Mouse (Mus musculus): ENCODE measurements around the gene Crebrf.

The Crebrf gene

DNA sequence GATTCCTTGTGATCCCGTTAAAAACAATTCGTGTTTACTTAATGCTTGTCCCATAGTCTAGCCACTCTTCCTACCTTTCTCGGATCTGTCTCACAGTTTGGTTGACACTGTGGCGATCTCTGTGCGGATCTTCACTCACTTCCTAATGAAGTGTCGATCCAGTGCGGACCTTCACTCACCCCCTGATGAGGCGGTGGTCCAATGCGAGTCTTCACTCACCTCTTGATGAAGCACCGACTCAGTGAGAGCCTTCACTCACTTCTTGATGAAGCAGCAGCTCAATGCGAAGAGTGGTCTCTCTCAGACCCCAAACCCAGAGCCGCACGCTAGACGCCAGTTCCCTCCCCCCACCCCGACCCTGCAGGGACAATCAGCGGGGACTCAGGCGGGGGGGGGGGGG is 110.7 kb downstream of the Crebrf start:
- no peak for DNase-seq (ENCODE audit: low spot score)
